Mouse (Mus musculus) C2C12 (cell line): ENCODE measurements at regions not wholly inside any gene's neighbourhood (a gene's known extent, or its start where the extent isn't known, plus 50 kb on each side); places are given as distances from the start of the nearest gene placed in this dataset.

Source experiments
- H3K27me3 ChIP-seq: one replicate; pipeline ENCODE4 v1.6.1; 2011; ENCODE audit not compliant: control insufficient read depth, insufficient read depth, insufficient read length
- H3K36me3 ChIP-seq: one replicate; pipeline ENCODE4 v1.6.1; 2011; ENCODE audit not compliant: control insufficient read depth, insufficient read depth
- H3K4me3 ChIP-seq: one replicate; pipeline ENCODE4 v1.5.1; 2011; ENCODE audit warnings: mild to moderate bottlenecking, control low read depth; ENCODE audit not compliant: poor library complexity, insufficient read depth, severe bottlenecking
- H3K79me2 ChIP-seq: one replicate; pipeline ENCODE4 v1.6.1; 2011; ENCODE audit not compliant: control insufficient read depth, insufficient read depth
- H3K79me3 ChIP-seq: one replicate; pipeline ENCODE4 v1.6.1; 2011; ENCODE audit warnings: low read depth, control low read depth
- H3ac ChIP-seq: one replicate; pipeline ENCODE3; 2011; ENCODE audit warnings: low read depth; ENCODE audit not compliant: control insufficient read depth, insufficient read length
- CEBPB ChIP-seq: IDR thresholded peaks from one replicate; pipeline ENCODE4 v1.6.1; 2011; ENCODE audit warnings: low read depth, mild to moderate bottlenecking, control low read depth, moderate library complexity
- CTCF ChIP-seq: IDR thresholded peaks from one replicate; pipeline ENCODE4 v1.5.1; 2011; ENCODE audit not compliant: control insufficient read depth, insufficient read depth, insufficient read length
- FOSL1 ChIP-seq: IDR thresholded peaks from one replicate; pipeline ENCODE4 v1.8.0; 2011; ENCODE audit warnings: mild to moderate bottlenecking, low read length; ENCODE audit not compliant: poor library complexity, insufficient read depth, severe bottlenecking
- MAX ChIP-seq: IDR thresholded peaks from one replicate; pipeline ENCODE4 v1.6.1; 2011; ENCODE audit warnings: mild to moderate bottlenecking, control low read depth
- MYOD1 ChIP-seq: IDR thresholded peaks from one replicate; pipeline ENCODE4 v1.6.1; 2011; ENCODE audit warnings: low read depth; ENCODE audit not compliant: control insufficient read depth, insufficient read length
- MYOG ChIP-seq: IDR thresholded peaks from one replicate; pipeline ENCODE4 v1.6.1; 2011; ENCODE audit not compliant: control insufficient read depth, insufficient read length; ENCODE audit errors: extremely low read depth
- USF1 ChIP-seq: IDR thresholded peaks from one replicate; pipeline ENCODE4 v1.6.1; 2011; ENCODE audit warnings: low read depth, mild to moderate bottlenecking, control low read depth, moderate library complexity

DNA sequence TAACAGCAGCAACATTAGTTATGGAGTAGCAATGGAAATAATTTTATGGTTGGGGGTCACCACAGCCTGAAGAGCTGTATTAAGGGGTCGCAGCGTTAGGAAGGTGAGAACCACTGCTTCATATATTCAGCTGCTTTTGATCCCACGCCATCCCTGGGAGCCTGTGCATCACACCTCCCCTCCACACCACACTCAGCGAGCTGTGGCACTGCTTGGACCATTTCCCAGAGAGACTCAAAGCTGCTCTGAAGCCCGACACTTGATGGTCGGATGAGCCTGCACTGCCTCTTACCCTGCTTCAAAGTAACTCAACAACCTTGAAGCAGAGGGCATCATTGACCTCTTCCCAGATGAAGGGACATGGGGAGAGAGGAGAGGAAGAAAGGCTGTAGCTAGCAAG is 171.3 kb downstream of the Cryba4 start:
- TF ChIP-seq CTCF, result no peak
- TF ChIP-seq FOSL1, result no peak
- no peak for TF ChIP-seq MAX
- TF ChIP-seq CEBPB, result no peak
- TF ChIP-seq MYOG, result no peak
- no peak for TF ChIP-seq MYOD1
- TF ChIP-seq USF1, result no peak
- Histone ChIP-seq H3ac (no peak overlapping the region), H3K27me3 (peaks cover 12% of the 10 kb centered on the region), H3K79me3 (no peaks in the 10 kb centered on the region), H3K4me3 (no peak overlapping the region), H3K79me2 (no peaks in the 10 kb centered on the region), H3K36me3 (no peaks in the 10 kb centered on the region)

DNA sequence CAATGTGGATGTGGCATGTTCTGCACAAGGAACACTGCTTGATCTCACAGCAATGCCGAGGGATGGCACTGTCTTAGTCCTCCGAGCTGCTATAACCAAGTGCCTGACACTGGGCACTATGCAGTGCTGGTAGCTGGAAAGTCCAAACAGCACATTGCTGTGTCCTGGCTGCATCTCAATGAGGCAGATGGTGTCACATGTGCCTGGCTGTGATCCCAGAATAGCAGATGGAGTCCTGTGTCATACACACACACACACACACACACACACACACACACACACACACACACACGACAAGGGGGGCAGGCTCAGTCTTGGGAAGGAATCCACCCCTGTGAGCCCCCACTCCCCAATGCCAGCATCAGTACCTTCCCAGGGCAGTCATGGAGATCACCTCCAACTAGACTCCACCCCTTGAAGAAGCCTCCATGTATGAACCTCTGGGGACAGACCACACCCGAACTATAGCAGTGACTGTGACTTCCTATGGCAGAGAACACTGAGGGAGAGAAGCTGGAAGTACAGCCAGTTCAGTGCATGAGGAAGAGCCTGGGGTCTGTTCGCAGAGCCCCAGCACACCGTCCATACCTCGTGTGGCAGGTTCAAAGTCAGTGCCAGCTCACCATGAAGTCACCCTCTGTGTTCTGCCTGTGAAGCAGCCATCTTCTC is 160.3 kb downstream of the Cryba4 start:
- H3K4me3 ChIP-seq, result no peak overlapping the region
- H3ac ChIP-seq, result no peak overlapping the region
- TF ChIP-seq MYOD1, result no peak
- no peak for TF ChIP-seq MYOG
- TF ChIP-seq CTCF, result no peak
- TF ChIP-seq FOSL1, result no peak
- TF ChIP-seq USF1, result no peak
- no peak for TF ChIP-seq CEBPB
- no peak for TF ChIP-seq MAX
- H3K79me3 ChIP-seq, result no peaks in the 10 kb centered on the region
- no peaks in the 10 kb centered on the region for H3K79me2 ChIP-seq
- peaks cover 9% of the 10 kb centered on the region for H3K27me3 ChIP-seq
- no peaks in the 10 kb centered on the region for H3K36me3 ChIP-seq

DNA sequence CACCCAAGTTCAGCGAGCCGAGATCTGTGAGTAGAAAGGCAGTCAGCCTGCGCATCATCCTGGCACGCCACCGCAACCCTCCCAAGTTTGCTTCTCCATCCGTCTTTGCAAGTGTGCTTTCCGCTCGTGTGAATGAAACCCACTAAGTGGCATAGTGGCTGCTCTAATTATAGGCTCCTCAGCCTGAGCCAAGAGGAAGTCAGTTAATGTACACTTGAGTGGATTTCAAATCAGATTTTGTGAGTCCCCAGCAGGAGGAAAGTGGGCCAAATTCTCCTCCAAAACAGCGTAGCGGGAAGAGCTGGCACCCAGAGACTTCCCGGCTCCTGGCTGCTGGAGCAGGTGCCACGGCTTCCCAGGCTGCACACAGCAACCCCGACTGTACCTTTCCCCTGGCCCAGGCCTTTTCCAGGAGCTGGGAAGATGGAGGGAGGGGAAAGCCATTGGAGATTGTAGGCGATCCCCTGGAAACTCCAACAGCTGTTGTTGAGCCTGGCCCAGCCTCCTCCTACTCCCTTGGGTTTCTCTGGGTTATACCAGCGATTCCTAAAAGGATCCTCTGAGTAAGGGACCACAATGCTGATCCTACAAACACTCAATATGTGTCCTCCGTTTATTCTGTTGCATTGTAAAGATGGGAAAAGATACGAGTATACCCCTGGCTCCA is 158.3 kb downstream of the Cryba4 start:
- Histone ChIP-seq H3K79me2 (no peaks in the 10 kb centered on the region), H3K27me3 (peaks cover 25% of the 10 kb centered on the region), H3K79me3 (no peaks in the 10 kb centered on the region), H3ac (no peak overlapping the region), H3K36me3 (no peaks in the 10 kb centered on the region), H3K4me3 (no peak overlapping the region)
- no peak for TF ChIP-seq MYOG
- no peak for TF ChIP-seq MYOD1

DNA sequence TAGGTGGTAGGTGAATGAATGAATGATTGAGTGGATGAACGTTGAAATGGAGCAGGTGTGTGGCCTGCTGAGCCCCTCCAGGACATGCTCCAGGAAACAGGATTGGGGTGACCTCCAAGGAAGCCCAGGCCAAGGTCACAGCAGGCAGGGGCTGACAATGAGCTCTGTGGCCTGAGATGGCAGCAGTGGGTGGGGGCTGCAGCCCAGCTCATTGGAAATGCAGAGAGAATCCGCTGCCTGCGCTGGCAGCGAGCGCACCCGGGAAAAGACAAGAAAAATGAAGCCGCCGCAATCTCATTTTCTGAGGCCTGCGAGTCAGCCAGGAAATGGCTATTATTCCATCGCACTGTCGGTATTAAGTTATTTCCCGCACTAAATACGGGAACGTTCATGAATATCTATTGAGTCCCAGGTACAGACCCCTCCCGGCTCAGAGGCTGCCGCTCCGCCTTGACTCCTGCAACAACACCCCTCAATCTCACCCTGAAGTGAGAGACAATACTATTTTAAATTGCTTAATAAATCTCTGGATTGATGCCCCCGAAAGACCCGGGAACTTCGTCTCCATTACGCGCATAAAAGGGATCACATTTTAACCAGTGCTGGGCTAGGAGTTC is 153.7 kb downstream of the Cryba4 start:
- no peak overlapping the region for H3ac ChIP-seq
- no peaks in the 10 kb centered on the region for H3K36me3 ChIP-seq
- H3K79me3 ChIP-seq, result no peaks in the 10 kb centered on the region
- H3K27me3 ChIP-seq, result peaks cover 23% of the 10 kb centered on the region
- H3K4me3 ChIP-seq, result no peak overlapping the region
- no peak for TF ChIP-seq MAX
- no peak for TF ChIP-seq CEBPB
- TF ChIP-seq MYOD1, result no peak
- TF ChIP-seq FOSL1, result no peak
- no peak for TF ChIP-seq MYOG
- TF ChIP-seq CTCF, result no peak
- TF ChIP-seq USF1, result no peak
- no peaks in the 10 kb centered on the region for H3K79me2 ChIP-seq

GRCm38 (mm10) chr5:112101739-112102590 is 150.4 kb downstream of the Cryba4 start:
- H3ac ChIP-seq, result no peak overlapping the region
- no peaks in the 10 kb centered on the region for H3K79me2 ChIP-seq
- TF ChIP-seq CTCF, result no peak
- no peak overlapping the region for H3K4me3 ChIP-seq
- H3K36me3 ChIP-seq, result no peaks in the 10 kb centered on the region
- H3K79me3 ChIP-seq, result no peaks in the 10 kb centered on the region
- peaks cover 19% of the 10 kb centered on the region for H3K27me3 ChIP-seq
